Mouse (Mus musculus): ENCODE data around the gene Spib. TPM values are rescaled to one million over a fixed set of nuclear protein-coding genes. Genes with fewer than 3 reads are reported as not detected.

The Spib gene
- polyA plus RNA-seq, 1 experiment from 2014 or later, result not detected

- 81% methylated on average over 12 of the region's 12 CpGs for WGBS
- Histone ChIP-seq H3K36me3 (peaks cover 81% of the 10 kb centered on the region), H3K27me3 (ENCODE audit: insufficient read depth, poor library complexity, severe bottlenecking) (no peaks in the 10 kb centered on the region), H3K4me1 (replicated peaks) (peaks cover 15% of the 10 kb centered on the region), H3K4me3 (no peak overlapping the region), H3K27ac (no peak overlapping the region), H3K9me3 (peaks cover 8% of the 10 kb centered on the region)
- DNase-seq (ENCODE audit: low spot score), result no peak
Observed at GRCm38 (mm10) chr7:44543071-44543470, 11.2 kb upstream of the Spib start.

GRCm38 (mm10) chr7:44542555-44542954, 10.7 kb upstream of the Spib start:
- no peak overlapping the region for H3K27ac ChIP-seq
- H3K27me3 ChIP-seq (ENCODE audit: insufficient read depth, poor library complexity, severe bottlenecking), result no peaks in the 10 kb centered on the region
- peaks cover 86% of the 10 kb centered on the region for H3K36me3 ChIP-seq
- peaks cover 9% of the 10 kb centered on the region for H3K4me1 ChIP-seq (replicated peaks)
- no peak overlapping the region for H3K4me3 ChIP-seq
- WGBS, result 93% methylated on average over 11 of the region's 11 CpGs
- peaks cover 8% of the 10 kb centered on the region for H3K9me3 ChIP-seq
- DNase-seq (ENCODE audit: low spot score), result no peak

- no peaks in the 10 kb centered on the region for H3K9me3 ChIP-seq
- 92% methylated on average over 41 of the region's 41 CpGs for WGBS
- no peaks in the 10 kb centered on the region for H3K27me3 ChIP-seq (ENCODE audit: insufficient read depth, poor library complexity, severe bottlenecking)
- H3K4me3 ChIP-seq, result no peak overlapping the region
- H3K27ac ChIP-seq, result no peak overlapping the region
- peaks cover 99% of the 10 kb centered on the region for H3K36me3 ChIP-seq
- no peaks in the 10 kb centered on the region for H3K4me1 ChIP-seq (replicated peaks)
- no peak for DNase-seq (ENCODE audit: low spot score)
Observed at GRCm38 (mm10) chr7:44538756-44539624, 7.1 kb upstream of the Spib start.

DNA sequence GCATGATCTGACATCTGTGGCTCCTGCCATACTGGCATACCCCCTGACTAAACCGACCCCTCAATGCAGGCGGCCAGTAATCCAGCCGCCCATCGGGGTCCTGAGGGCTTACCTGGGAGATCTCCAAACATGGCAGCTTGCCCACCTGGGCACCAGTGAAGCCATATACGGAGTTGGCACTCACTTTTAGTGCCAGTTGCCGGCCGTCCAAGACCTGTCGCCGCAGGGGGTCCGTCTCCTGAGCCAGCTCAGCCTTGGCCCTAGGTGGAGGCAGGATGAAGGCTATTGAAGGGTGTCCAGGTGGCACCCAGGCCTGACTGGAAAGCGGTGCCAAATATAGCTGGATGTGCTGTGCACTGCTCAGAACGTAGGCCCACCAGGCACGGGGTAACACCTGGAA, 5.6 kb upstream of the Spib start:
- DNase-seq (ENCODE audit: low spot score), result no peak
- Histone ChIP-seq H3K36me3 (peaks cover 100% of the 10 kb centered on the region), H3K4me1 (replicated peaks) (0 out of 2 replicates have a peak, but pooled peaks cover under 1% of the 10 kb centered on the region), H3K9me3 (no peaks in the 10 kb centered on the region), H3K27ac (no peak overlapping the region), H3K27me3 (ENCODE audit: insufficient read depth, poor library complexity, severe bottlenecking) (no peaks in the 10 kb centered on the region), H3K4me3 (no peak overlapping the region)
- 93% methylated on average over 13 of the region's 13 CpGs for WGBS

- no peak overlapping the region for H3K4me3 ChIP-seq
- H3K27ac ChIP-seq, result no peak overlapping the region
- H3K27me3 ChIP-seq (ENCODE audit: insufficient read depth, poor library complexity, severe bottlenecking), result no peaks in the 10 kb centered on the region
- H3K9me3 ChIP-seq, result no peaks in the 10 kb centered on the region
- no peak for DNase-seq (ENCODE audit: low spot score)
- peaks cover 100% of the 10 kb centered on the region for H3K36me3 ChIP-seq
- WGBS, result 90% methylated on average over 7 of the region's 7 CpGs
- 0 out of 2 replicates have a peak, but pooled peaks cover 3% of the 10 kb centered on the region for H3K4me1 ChIP-seq (replicated peaks)
Observed at GRCm38 (mm10) chr7:44537009-44537408, 5.1 kb upstream of the Spib start.

GRCm38 (mm10) chr7:44536590-44536968, 4.7 kb upstream of the Spib start:
- H3K36me3 ChIP-seq, result peaks cover 96% of the 10 kb centered on the region
- WGBS, result 92% methylated on average over 6 of the region's 6 CpGs
- 0 out of 2 replicates have a peak, but pooled peaks cover 3% of the 10 kb centered on the region for H3K4me1 ChIP-seq (replicated peaks)
- no peak overlapping the region for H3K27ac ChIP-seq
- H3K27me3 ChIP-seq (ENCODE audit: insufficient read depth, poor library complexity, severe bottlenecking), result no peaks in the 10 kb centered on the region
- no peak overlapping the region for H3K4me3 ChIP-seq
- no peaks in the 10 kb centered on the region for H3K9me3 ChIP-seq
- DNase-seq (ENCODE audit: low spot score), result no peak

DNA sequence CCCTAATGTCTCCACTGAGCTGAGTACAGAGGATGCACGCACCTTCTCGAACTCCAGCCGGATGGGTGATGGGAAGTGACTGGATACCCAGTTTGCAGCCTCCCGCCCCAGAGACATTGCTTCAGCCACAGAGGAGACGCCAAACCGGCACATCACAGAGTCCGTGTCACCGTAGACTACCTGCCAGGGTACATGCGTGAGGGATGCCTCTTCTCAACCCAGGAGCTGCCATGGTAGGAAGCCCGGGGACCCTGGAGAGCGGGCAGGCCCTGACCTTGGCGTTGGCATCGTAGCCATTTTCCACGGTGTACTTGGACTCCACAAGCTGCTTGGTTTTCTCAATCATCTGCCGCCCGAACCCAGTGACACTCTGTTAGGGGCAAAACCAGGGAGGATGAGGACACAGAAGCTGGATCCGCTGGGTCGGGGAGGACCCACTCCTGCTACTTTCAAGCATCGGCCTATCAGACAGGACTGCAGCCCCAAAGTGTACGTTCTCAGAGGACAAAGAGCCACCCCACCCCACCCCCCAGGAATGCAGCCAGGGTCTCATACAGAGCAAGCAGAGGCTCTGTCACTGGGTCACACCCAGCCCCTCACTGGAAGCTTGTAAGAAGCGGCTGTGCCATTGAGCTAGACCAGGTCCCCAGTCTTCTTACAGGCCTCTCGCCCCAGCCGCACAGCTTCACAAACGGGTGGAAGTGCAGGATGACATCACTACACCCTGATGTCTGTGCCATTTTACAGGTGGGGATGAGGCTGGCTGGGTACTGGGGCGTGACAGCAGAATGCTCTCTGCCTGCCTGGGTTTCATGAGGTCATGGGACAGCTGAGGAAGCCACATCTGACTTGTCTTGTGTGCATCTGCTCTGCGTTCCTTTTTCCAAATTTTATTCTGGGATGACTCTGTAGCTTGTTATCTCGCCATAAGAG, 4.1 kb upstream of the Spib start:
- no peak for DNase-seq (ENCODE audit: low spot score)
- Histone ChIP-seq H3K36me3 (peaks cover 89% of the 10 kb centered on the region), H3K27me3 (ENCODE audit: insufficient read depth, poor library complexity, severe bottlenecking) (no peaks in the 10 kb centered on the region), H3K9me3 (no peaks in the 10 kb centered on the region), H3K4me3 (no peak overlapping the region), H3K27ac (no peak overlapping the region), H3K4me1 (replicated peaks) (0 out of 2 replicates have a peak, but pooled peaks cover 3% of the 10 kb centered on the region)
- WGBS, result 95% methylated on average over 27 of the region's 27 CpGs

DNA sequence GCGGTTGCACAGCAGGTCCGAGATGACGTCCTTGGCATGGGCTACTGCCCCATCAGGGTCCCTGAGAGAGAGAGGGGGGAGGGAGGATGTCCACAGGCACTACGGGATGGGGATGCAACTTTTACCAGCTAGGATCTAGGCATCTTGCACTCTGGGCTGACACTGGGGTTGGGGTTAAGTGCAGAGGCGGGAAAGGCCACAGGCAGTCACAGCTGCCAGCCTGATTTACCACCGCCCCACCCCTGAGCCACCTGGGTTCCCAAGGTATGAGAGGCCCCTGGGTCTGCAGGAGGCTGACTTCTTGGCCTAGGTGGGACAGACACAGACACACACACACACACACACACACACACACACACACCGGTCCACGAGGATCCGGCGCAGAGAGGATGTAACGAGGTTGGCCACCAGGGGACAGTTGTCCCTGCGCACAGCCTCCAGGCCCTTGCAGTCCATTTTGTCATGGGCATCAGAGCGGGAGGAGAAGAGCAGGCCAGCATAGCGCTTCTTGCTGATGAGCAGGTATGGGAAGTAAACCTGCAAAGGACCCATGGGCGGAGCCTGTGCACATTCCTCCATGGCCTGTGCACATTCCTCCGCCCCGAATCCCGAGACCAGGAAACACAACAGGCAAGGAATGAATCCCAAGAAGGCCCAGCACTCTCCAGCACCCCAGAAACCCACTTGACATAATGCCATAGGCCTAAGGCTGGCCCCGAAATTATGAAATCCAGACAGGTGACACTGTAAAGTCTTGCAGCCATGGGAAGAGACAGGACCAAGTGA, 3.0 kb upstream of the Spib start:
- Histone ChIP-seq H3K4me1 (replicated peaks) (0 out of 2 replicates have a peak, but pooled peaks cover 3% of the 10 kb centered on the region), H3K36me3 (peaks cover 79% of the 10 kb centered on the region), H3K4me3 (no peak overlapping the region), H3K27me3 (ENCODE audit: insufficient read depth, poor library complexity, severe bottlenecking) (peaks cover 4% of the 10 kb centered on the region; the same call in 1 of the 2 replicates), H3K27ac (no peak overlapping the region), H3K9me3 (no peaks in the 10 kb centered on the region)
- WGBS, result 91% methylated on average over 19 of the region's 19 CpGs
- DNase-seq (ENCODE audit: low spot score), result no peak

DNA sequence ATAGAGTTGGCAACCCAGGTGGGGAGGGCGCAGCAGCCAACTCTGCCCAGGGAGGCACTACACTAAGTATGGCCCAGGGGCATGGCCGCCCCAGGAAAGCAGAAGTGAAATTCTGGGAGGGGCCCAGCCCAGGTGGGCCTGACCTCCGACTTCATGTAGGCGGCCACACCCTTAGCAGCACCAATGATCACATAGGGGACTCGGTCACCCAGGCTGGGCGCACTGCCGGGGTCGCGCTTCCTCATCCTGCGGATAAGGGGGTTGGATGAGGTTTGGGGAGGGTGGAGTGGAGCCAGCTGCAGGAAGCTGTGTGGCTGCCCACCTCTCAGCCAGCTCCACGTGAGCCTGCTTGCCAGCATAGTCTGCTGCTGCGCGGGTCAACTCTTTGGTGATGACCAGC, 2.4 kb upstream of the Spib start:
- Histone ChIP-seq H3K4me3 (no peak overlapping the region), H3K4me1 (replicated peaks) (peaks cover 8% of the 10 kb centered on the region; the same call in 1 of the 2 replicates), H3K36me3 (peaks cover 72% of the 10 kb centered on the region), H3K9me3 (no peaks in the 10 kb centered on the region), H3K27me3 (ENCODE audit: insufficient read depth, poor library complexity, severe bottlenecking) (peaks cover 10% of the 10 kb centered on the region; the same call in 1 of the 2 replicates), H3K27ac (no peak overlapping the region)
- WGBS, result 90% methylated on average over 13 of the region's 13 CpGs
- no peak for DNase-seq (ENCODE audit: low spot score)

DNA sequence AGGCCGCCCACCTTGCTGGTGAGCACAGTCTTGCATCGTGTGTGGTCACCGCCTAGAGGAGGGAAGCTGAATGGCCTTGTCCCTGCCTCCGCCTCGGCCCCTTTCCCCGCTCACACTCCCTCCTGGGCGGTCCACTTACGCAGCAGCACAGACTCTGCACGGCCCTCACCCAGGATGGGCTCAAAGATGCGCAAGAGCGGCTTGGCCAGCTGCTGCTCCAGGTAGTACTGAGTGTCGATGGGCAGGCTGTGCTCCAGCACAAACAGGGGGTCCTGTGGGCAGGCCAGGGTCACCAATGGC, 1.8 kb upstream of the Spib start:
- peaks cover 67% of the 10 kb centered on the region for H3K36me3 ChIP-seq
- WGBS, result 81% methylated on average over 12 of the region's 12 CpGs
- H3K27ac ChIP-seq, result no peak overlapping the region
- no peak for DNase-seq (ENCODE audit: low spot score)
- H3K9me3 ChIP-seq, result no peaks in the 10 kb centered on the region
- H3K4me1 ChIP-seq (replicated peaks), result peaks cover 14% of the 10 kb centered on the region
- peaks cover 16% of the 10 kb centered on the region for H3K27me3 ChIP-seq (ENCODE audit: insufficient read depth, poor library complexity, severe bottlenecking)
- H3K4me3 ChIP-seq, result no peak overlapping the region

DNA sequence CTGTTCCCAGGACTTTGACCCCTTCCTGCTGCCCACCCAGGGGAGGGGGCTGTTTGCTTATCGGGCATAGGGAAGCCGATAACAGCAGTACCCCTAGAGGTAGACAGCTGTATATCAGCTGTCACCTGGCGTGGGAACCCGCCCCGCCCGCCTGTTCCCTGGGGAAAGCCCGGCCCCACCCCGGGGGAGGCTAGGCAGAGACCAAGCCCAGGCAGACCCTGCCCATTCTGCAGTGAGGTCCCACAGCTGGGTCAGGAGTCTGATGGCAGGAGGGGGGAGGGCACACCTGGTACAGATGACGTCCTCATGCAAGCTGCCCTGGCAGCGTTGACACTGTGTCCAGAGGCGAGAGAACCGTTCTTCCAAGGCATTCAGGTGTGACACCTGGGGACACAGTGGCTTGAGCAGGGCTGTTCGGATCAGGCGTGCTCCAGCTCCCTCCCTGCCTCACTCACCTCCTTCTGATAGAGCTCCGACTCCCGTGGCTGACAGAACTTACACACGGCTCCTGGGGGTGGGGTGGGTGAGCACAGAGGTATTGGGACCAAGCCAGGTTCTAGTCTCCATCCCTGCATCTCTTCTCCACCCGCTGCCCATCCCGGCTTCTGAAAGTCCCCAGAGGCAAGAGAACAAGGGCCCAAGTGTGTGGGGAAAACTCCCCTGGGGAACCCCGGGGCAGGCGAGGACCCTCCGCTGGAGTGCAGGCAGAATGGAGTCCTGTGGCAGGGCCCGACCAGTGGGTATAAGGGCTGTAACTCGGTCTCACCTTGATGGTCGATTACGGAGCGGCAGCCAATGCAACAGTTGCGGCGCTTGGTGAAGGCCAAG, 1.3 kb upstream of the Spib start:
- no peaks in the 10 kb centered on the region for H3K9me3 ChIP-seq
- H3K27ac ChIP-seq, result no peak overlapping the region
- no peak for DNase-seq (ENCODE audit: low spot score)
- H3K4me3 ChIP-seq, result no peak overlapping the region
- H3K36me3 ChIP-seq, result peaks cover 61% of the 10 kb centered on the region
- H3K27me3 ChIP-seq (ENCODE audit: insufficient read depth, poor library complexity, severe bottlenecking), result peaks cover 22% of the 10 kb centered on the region
- H3K4me1 ChIP-seq (replicated peaks), result peaks cover 17% of the 10 kb centered on the region
- 89% methylated on average over 29 of the region's 29 CpGs for WGBS

GRCm38 (mm10) chr7:44531207-44531606, 664 bp downstream of the Spib start:
- no peak overlapping the region for H3K4me3 ChIP-seq
- H3K4me1 ChIP-seq (replicated peaks), result peaks cover 25% of the 10 kb centered on the region
- 58% methylated on average over 5 of the region's 5 CpGs for WGBS
- peaks cover 41% of the 10 kb centered on the region for H3K27me3 ChIP-seq (ENCODE audit: insufficient read depth, poor library complexity, severe bottlenecking)
- DNase-seq (ENCODE audit: low spot score), result no peak
- no peak overlapping the region for H3K27ac ChIP-seq
- no peaks in the 10 kb centered on the region for H3K9me3 ChIP-seq
- peaks cover 42% of the 10 kb centered on the region for H3K36me3 ChIP-seq
